Mouse (Mus musculus) heart, adult 2 months (tissue): ENCODE measurements around the gene Wdfy3.

Experiments used
- CTCF ChIP-seq: fragments of 200-600 bp; IDR thresholded peaks from 2 replicates; pipeline ENCODE4 v1.8.1; 2022; ENCODE audit warnings: antibody characterized with exemption, mild to moderate bottlenecking, moderate library complexity
- POLR2A ChIP-seq: fragments of 200-500 bp; IDR thresholded peaks from 2 replicates; pipeline ENCODE4 v1.6.1; 2011; ENCODE audit warnings: mild to moderate bottlenecking, low read depth, low read length, control low read depth; ENCODE audit not compliant: insufficient read depth

DNA sequence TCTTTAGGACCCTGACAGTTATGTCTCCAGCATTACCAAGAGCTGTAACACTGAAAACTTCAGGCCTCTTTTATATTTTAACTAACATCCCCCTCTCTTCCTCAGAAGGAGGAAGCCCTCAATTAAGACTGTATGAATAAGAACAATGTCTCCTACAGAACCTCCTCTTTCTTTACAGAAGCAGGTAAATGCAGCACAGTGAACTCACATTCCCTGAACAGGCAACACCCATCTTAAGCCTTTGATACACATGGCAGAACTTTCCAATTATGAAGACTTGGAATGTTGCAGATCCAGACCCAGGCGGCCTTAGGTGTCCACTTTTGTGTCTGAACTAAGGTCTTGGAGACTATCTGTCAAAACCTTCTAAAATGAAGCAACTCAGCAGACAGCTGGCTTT lies 167.0 kb downstream of the Wdfy3 start:
- no peak for TF ChIP-seq POLR2A
- no peak for TF ChIP-seq CTCF
